Mouse (Mus musculus) liver, adult 2 months (tissue): Measurements from ENCODE around the gene Srpk1. TPM values are rescaled to one million over a fixed set of nuclear protein-coding genes. Genes with fewer than 3 reads are reported as not detected.

Experiments
- DNase-seq: peaks from one replicate; pipeline ENCODE4 v3.0.0-alpha.2; 2011; ENCODE audit warnings: low read depth, low spot score; ENCODE audit errors: extremely low read depth
- H3K27ac ChIP-seq: fragments of 200-500 bp; replicated peaks from 2 replicates; pipeline ENCODE4 v1.5.1; 2012; ENCODE audit warnings: low read depth, mild to moderate bottlenecking, control low read depth, inconsistent platforms, low read length; ENCODE audit not compliant: insufficient read depth
- H3K27me3 ChIP-seq: fragments of 200-500 bp; 2 replicates; pipeline ENCODE4 v1.6.1; 2012; ENCODE audit warnings: mild to moderate bottlenecking, moderate library complexity, low read length, inconsistent platforms; ENCODE audit not compliant: control insufficient read depth, insufficient read depth
- H3K36me3 ChIP-seq: fragments of 200-500 bp; 2 replicates; pipeline ENCODE4 v1.6.1; 2012; ENCODE audit warnings: low read length, inconsistent platforms; ENCODE audit not compliant: control insufficient read depth, insufficient read depth
- H3K4me1 ChIP-seq: fragments of 200-500 bp; 2 replicates; pipeline ENCODE4 v1.6.1; 2011; ENCODE audit warnings: low read length; ENCODE audit not compliant: control insufficient read depth, insufficient read depth
- H3K4me3 ChIP-seq: fragments of 200-500 bp; 2 replicates; pipeline ENCODE4 v1.5.1; 2011; ENCODE audit warnings: low read depth, mild to moderate bottlenecking, control low read depth, low read length, moderate library complexity; ENCODE audit not compliant: insufficient read depth
- H3K79me2 ChIP-seq: fragments of 200-500 bp; 2 replicates; pipeline ENCODE4 v1.6.1; 2012; ENCODE audit warnings: inconsistent platforms, mild to moderate bottlenecking, low read length, moderate library complexity; ENCODE audit not compliant: control insufficient read depth, insufficient read depth
- H3K9ac ChIP-seq: fragments of 200-500 bp; 2 replicates; pipeline ENCODE4 v1.6.1; 2012; ENCODE audit warnings: low read depth, mild to moderate bottlenecking, control low read depth, inconsistent platforms, low read length
- CTCF ChIP-seq: fragments of 200-500 bp; IDR thresholded peaks from 2 replicates; pipeline ENCODE4 v1.5.1; 2011; ENCODE audit warnings: low read depth, low read length, control low read depth
- POLR2A ChIP-seq: fragments of 200-500 bp; IDR thresholded peaks from 2 replicates; pipeline ENCODE4 v1.6.1; 2011; ENCODE audit warnings: low read length, control low read depth; ENCODE audit not compliant: insufficient read depth; ENCODE audit errors: extremely low read depth
- WGBS: fragments of 180-500 bp; shearing (Covaris S2); methylation state at CpG from one replicate; pipeline ENCODE4 v1.1.7; 2018; 5-methylcytosine and 5-hydroxymethylcytosine counted together
- polyA plus RNA-seq: library from polyadenylated mRNA; depleted of rRNA; stranded (reverse); fragments of >200 nt; gene quantifications from 2 replicates; pipeline ENCODE4 v1.2.3, GENCODE M21; 2012
- total RNA-seq: library from RNA; depleted of rRNA; stranded (reverse); fragments of >200 nt; gene quantifications from 2 replicates; pipeline ENCODE4 v1.2.3, GENCODE M21; 2014

Srpk1 gene
- total and polyA plus RNA-seq, 2 experiments = 10.8 to 13.7 TPM

DNA sequence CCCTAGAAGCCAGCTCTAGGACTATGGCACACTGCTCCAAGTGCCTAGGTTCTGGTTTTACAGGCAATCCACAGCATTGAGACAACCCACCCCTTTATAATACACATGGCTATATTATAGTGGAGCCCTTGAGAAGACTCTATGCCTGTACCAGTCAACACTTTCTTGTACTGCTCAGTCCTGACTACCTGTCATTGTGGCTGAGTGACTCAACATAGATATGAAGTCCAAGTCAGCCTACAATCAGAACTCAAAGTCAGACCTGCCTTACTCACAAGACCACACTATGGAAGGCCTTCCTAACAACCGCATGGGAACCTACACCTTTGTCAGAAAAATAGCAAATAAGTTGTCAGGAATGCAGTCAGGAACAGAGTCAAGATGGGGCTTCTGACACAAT, 3.7 kb downstream of the Srpk1 start:
- TF ChIP-seq CTCF (no peak), POLR2A (no peak)
- no peak overlapping the region for H3K4me3 ChIP-seq
- no peaks in the 10 kb centered on the region; the same call in 1 of the 2 replicates for H3K4me1 ChIP-seq
- no peaks in the 10 kb centered on the region for H3K27me3 ChIP-seq
- H3K79me2 ChIP-seq = peaks cover 34% of the 10 kb centered on the region; the same call in 1 of the 2 replicates
- no peak overlapping the region for H3K9ac ChIP-seq
- no peaks in the 10 kb centered on the region for H3K36me3 ChIP-seq
- no peak overlapping the region for H3K27ac ChIP-seq
- 100% methylated on average over 1 of the region's 1 CpGs for WGBS
- no peak for DNase-seq

DNA sequence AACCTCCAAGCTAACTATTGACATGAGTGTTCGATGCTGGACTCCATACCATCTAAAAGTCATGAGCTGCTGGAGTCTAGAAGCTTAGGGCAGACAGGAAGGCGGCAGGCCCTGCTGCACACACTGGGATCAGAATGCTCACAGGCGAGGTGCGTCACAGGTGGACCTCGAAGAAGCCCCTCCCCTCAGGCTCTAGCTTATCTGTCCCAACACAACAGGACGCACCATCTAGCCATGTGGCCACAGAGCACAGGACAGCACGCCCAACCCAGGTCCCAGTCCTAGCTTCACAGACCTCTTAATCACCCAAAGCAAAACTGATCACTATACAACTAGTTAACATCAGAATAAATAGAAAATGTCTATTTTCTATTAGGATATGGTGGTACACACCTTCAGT, 4.4 kb downstream of the Srpk1 start:
- no peak overlapping the region for H3K27ac ChIP-seq
- H3K9ac ChIP-seq = no peak overlapping the region

DNA sequence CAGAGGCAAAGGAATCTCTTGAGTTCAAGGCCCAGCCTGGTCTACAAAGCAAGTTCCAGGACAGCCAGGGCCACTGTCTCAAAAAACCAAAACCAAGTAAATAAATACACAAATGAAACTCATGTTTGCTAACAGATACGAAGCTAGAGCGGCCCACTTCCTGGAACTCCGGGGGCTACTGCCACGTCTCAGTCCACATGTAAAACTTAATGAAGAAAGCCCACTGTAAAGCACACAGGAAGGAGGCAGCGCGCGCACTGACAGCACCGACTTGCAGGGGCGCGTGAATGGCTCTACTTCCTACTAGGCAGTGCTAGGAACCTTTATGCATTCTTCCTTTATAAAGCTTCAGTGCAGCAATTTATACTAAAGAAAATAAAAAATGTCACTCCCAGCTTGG, 4.9 kb downstream of the Srpk1 start:
- Histone ChIP-seq H3K36me3 (no peaks in the 10 kb centered on the region), H3K27me3 (no peaks in the 10 kb centered on the region), H3K27ac (no peak overlapping the region), H3K4me1 (no peaks in the 10 kb centered on the region; the same call in 1 of the 2 replicates), H3K79me2 (peaks cover 34% of the 10 kb centered on the region; the same call in 1 of the 2 replicates), H3K9ac (no peak overlapping the region), H3K4me3 (no peak overlapping the region)
- 66% methylated on average over 10 of the region's 10 CpGs for WGBS
- TF ChIP-seq POLR2A (no peak), CTCF (no peak)
- no peak for DNase-seq

More for the DNA sequence above, 4.4 kb downstream of the Srpk1 start:
- Histone ChIP-seq H3K4me1 (no peaks in the 10 kb centered on the region; the same call in 1 of the 2 replicates), H3K79me2 (peaks cover 34% of the 10 kb centered on the region; the same call in 1 of the 2 replicates), H3K27me3 (no peaks in the 10 kb centered on the region), H3K36me3 (no peaks in the 10 kb centered on the region), H3K4me3 (no peak overlapping the region)
- WGBS = 83% methylated on average over 7 of the region's 7 CpGs
- TF ChIP-seq POLR2A (no peak), CTCF (no peak)
- no peak for DNase-seq

DNA sequence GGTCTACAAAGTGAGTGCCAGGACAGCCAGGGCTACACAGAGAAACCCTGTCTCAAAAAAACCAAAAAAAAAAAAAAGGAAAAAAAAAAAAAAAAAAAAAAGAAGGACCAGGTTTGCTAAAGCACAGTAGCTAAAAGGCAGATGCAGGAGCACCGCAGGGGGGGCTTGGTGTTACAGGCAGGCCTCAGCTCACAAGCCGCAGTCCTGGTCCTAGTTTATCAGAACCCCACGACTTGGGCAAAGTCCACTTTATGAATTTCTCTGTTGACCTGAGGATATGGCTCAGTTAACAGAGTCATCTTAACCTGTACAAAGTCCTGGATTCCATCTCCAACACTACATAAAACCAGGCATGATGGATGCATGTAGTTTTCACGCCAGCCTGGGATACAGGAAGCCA, 7.2 kb downstream of the Srpk1 start:
- TF ChIP-seq CTCF (no peak), POLR2A (no peak)
- Histone ChIP-seq H3K4me1 (no peaks in the 10 kb centered on the region; the same call in 1 of the 2 replicates), H3K79me2 (peaks cover 24% of the 10 kb centered on the region; the same call in 1 of the 2 replicates), H3K9ac (no peak overlapping the region), H3K4me3 (no peak overlapping the region), H3K27ac (no peak overlapping the region), H3K36me3 (no peaks in the 10 kb centered on the region), H3K27me3 (no peaks in the 10 kb centered on the region)
- no peak for DNase-seq
- WGBS = 91% methylated on average over 4 of the region's 4 CpGs

DNA sequence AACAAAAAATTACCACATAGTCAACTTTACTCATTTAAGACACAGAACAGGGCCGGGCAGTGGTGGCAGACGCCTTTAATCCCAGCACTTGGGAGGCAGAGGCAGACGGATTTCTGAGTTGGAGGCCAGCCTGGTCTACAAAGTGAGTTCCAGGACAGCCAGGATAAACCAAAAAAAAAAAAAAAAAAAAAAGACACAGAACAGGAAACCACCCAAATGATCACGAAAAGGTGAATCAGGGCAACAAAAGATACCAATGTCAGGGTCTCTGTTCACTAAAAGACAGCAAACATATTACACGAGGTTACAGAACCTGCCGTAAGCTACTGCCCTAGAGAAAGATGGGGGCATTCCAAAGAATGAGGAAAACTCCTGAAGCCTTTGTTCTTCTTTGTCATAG, 9.4 kb downstream of the Srpk1 start:
- Histone ChIP-seq H3K27ac (no peak overlapping the region), H3K79me2 (peaks cover 18% of the 10 kb centered on the region; the same call in 1 of the 2 replicates), H3K36me3 (peaks cover 3% of the 10 kb centered on the region; the same call in 1 of the 2 replicates), H3K4me3 (no peak overlapping the region), H3K9ac (no peak overlapping the region), H3K27me3 (no peaks in the 10 kb centered on the region), H3K4me1 (no peaks in the 10 kb centered on the region; the same call in 1 of the 2 replicates)
- no peak for DNase-seq
- 78% methylated on average over 6 of the region's 6 CpGs for WGBS
- TF ChIP-seq POLR2A (no peak), CTCF (no peak)

DNA sequence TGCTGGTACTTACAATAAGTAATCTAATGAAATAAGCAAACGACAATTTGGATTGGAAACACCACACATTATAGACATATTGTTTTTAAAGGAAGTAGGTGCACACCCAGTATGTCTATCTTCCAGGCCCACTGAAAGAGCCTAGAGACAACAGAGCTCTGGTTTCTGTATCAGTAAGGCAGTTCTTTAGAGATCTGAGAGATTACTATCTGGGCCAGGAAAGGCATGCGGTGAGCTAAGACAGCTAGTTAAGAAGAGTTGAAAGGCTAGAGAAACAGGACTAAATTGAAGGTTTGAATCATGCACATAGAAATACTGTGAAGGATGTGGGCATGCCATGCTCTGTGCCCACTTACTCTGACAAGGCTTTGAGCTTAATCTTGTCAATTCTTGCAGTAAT, 9.9 kb downstream of the Srpk1 start:
- no peak for DNase-seq
- Histone ChIP-seq H3K4me3 (no peak overlapping the region), H3K79me2 (peaks cover 16% of the 10 kb centered on the region; the same call in 1 of the 2 replicates), H3K4me1 (no peaks in the 10 kb centered on the region; the same call in 1 of the 2 replicates), H3K27me3 (no peaks in the 10 kb centered on the region), H3K36me3 (peaks cover 6% of the 10 kb centered on the region), H3K9ac (no peak overlapping the region), H3K27ac (no peak overlapping the region)
- 70% methylated on average over 2 of the region's 2 CpGs for WGBS
- TF ChIP-seq POLR2A = no peak
- no peak for TF ChIP-seq CTCF
